Mouse (Mus musculus): ENCODE results near the gene Ccdc28b. TPM values are rescaled to one million over a fixed set of nuclear protein-coding genes. Genes with fewer than 3 reads are reported as not detected.
A peak's percentile ranks its signal among the peaks of the same experiment; 100 is the strongest.

Gene Ccdc28b
- total and polyA plus RNA-seq, 3 experiments: 10.8 to 16.8 (median 11.3) TPM

GRCm38 (mm10) chr4:129584370-129584769, 39.4 kb downstream of the Ccdc28b start:
- no peak for DNase-seq
- 77% methylated on average over 1 of the region's 1 CpGs for WGBS
- Histone ChIP-seq H3K27ac (peak overlapping the region; percentile 58), H3K79me2 (replicated peaks; ENCODE audit: control insufficient read depth, insufficient read depth, low read length) (no peaks in the 10 kb centered on the region), H3K36me3 (ENCODE audit: control insufficient read depth, insufficient read depth, low read length) (no peaks in the 10 kb centered on the region), H3K9ac (ENCODE audit: low read depth, low read length) (no peak overlapping the region; the same call in 1 of the 2 replicates), H3K27me3 (ENCODE audit: control insufficient read depth, insufficient read depth, low read length) (no peaks in the 10 kb centered on the region), H3K4me1 (ENCODE audit: control insufficient read depth, insufficient read depth, low read length) (0 out of 2 replicates have a peak, but pooled peaks cover 2% of the 10 kb centered on the region), H3K4me3 (peak overlapping the region; percentile 64; the same call in 1 of the 2 replicates)
- TF ChIP-seq EP300 (IDR thresholded peaks at IDR 0.05; ENCODE audit: insufficient read depth, low read depth, low read length): no peak
- intact Hi-C loops (cut with DNase I): loop anchor here (2.0 kb wide), 1 partner anchor 24 kb away; no protein-coding TSS in a partner anchor

GRCm38 (mm10) chr4:129582251-129582650, 41.5 kb downstream of the Ccdc28b start:
- intact Hi-C loops (cut with DNase I): no loop called here
- TF ChIP-seq POLR2A (IDR thresholded peaks at IDR 0.05; ENCODE audit: insufficient read depth, low read depth, low read length) (no peak), EP300 (IDR thresholded peaks at IDR 0.05; ENCODE audit: insufficient read depth, low read depth, low read length) (no peak), CTCF (IDR thresholded peaks at IDR 0.05) (no peak; the same call in 1 of the 2 replicates)
- DNase-seq: no peak
- WGBS: 85% methylated on average over 1 of the region's 1 CpGs
- H3K4me3 ChIP-seq: no peak overlapping the region
- peaks cover 7% of the 10 kb centered on the region for H3K4me1 ChIP-seq (ENCODE audit: control insufficient read depth, insufficient read depth, low read length)
- H3K36me3 ChIP-seq (ENCODE audit: control insufficient read depth, insufficient read depth, low read length): no peaks in the 10 kb centered on the region
- no peak overlapping the region for H3K27ac ChIP-seq
- H3K27me3 ChIP-seq (ENCODE audit: control insufficient read depth, insufficient read depth, low read length): no peaks in the 10 kb centered on the region
- no peaks in the 10 kb centered on the region for H3K79me2 ChIP-seq (replicated peaks; ENCODE audit: control insufficient read depth, insufficient read depth, low read length)
- H3K9ac ChIP-seq (ENCODE audit: low read depth, low read length): no peak overlapping the region

DNA sequence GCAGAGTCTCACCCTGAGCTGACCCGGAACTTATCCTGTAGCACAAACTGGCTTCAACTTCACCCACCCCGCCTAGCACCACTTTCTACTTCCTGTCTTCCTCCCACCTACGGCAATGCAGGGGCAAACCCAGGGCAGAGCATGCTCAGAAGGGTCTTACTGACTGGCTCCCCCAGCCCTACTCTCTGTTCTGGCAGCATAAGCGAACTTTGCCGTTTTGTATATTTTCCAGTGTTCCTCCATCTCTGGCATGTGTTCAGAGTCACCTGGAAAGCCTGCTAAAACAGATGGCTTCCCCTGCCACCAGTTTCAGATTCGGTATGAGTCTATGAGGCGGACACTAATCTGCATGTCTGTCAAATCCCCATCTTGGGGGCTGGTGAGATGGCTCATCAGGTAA, 43.4 kb downstream of the Ccdc28b start:
- Histone ChIP-seq H3K79me2 (replicated peaks; ENCODE audit: control insufficient read depth, insufficient read depth, low read length) (no peaks in the 10 kb centered on the region), H3K36me3 (ENCODE audit: control insufficient read depth, insufficient read depth, low read length) (no peaks in the 10 kb centered on the region), H3K27ac (no peak overlapping the region; the same call in 1 of the 2 replicates), H3K4me1 (ENCODE audit: control insufficient read depth, insufficient read depth, low read length) (peaks cover 7% of the 10 kb centered on the region), H3K4me3 (no peak overlapping the region), H3K9ac (ENCODE audit: low read depth, low read length) (no peak overlapping the region), H3K27me3 (ENCODE audit: control insufficient read depth, insufficient read depth, low read length) (no peaks in the 10 kb centered on the region)
- TF ChIP-seq POLR2A (IDR thresholded peaks at IDR 0.05; ENCODE audit: insufficient read depth, low read depth, low read length) (no peak), CTCF (IDR thresholded peaks at IDR 0.05) (no peak), EP300 (IDR thresholded peaks at IDR 0.05; ENCODE audit: insufficient read depth, low read depth, low read length) (no peak)
- WGBS: 43% methylated on average over 7 of the region's 7 CpGs
- DNase-seq: no peak
- intact Hi-C loops (cut with DNase I): no loop called here

DNA sequence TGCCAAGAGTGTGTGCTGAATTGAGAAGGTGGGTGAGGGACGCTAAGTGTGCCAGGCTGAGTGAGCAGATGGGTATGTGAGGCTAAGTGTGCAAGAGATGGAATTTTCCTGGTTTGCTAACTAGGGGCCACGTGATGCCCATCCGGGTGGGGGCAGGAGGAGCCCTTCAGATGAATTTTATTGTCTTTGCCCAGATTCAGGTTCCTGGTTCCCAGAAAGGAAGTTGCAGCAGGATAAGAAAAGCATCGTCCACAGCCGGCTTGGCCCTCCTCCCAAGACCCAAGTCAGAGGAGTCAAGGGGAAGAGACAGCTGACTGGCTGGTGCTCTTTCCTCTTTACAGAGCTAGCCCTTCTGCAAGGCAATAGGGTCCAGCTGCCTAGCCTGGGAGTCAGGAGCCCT, 45.3 kb downstream of the Ccdc28b start, which contains the start of gene Fam167b:
Gene Fam167b, minus strand, starts transcription at position 84 of the 400 bp plus-strand sequence.
- DNase-seq: peak; percentile 44 to 65
- Histone ChIP-seq H3K27me3 (ENCODE audit: control insufficient read depth, insufficient read depth, low read length) (no peaks in the 10 kb centered on the region), H3K36me3 (ENCODE audit: control insufficient read depth, insufficient read depth, low read length) (no peaks in the 10 kb centered on the region), H3K4me3 (no peak within 1 kb of the TSS), H3K4me1 (ENCODE audit: control insufficient read depth, insufficient read depth, low read length) (peaks cover 7% of the 10 kb centered on the region), H3K9ac (ENCODE audit: low read depth, low read length) (peak within 1 kb of the TSS; percentile 40), H3K27ac (peak within 1 kb of the TSS; percentile 53), H3K79me2 (replicated peaks; ENCODE audit: control insufficient read depth, insufficient read depth, low read length) (no peaks in the 10 kb centered on the region)
- intact Hi-C loops (cut with DNase I): no loop called here
- TF ChIP-seq CTCF (IDR thresholded peaks at IDR 0.05) (no peak), EP300 (IDR thresholded peaks at IDR 0.05; ENCODE audit: insufficient read depth, low read depth, low read length) (0 out of 2 replicates have a peak, but pooled peaks have one; percentile 14)
- 42% methylated on average over 5 of the region's 5 CpGs for WGBS

GRCm38 (mm10) chr4:129577688-129578087, 46.1 kb downstream of the Ccdc28b start:
- peaks cover 7% of the 10 kb centered on the region for H3K4me1 ChIP-seq (ENCODE audit: control insufficient read depth, insufficient read depth, low read length)
- H3K27ac ChIP-seq: no peak overlapping the region
- no peaks in the 10 kb centered on the region for H3K36me3 ChIP-seq (ENCODE audit: control insufficient read depth, insufficient read depth, low read length)
- H3K4me3 ChIP-seq: no peak overlapping the region
- 66% methylated on average over 7 of the region's 7 CpGs for WGBS
- no peaks in the 10 kb centered on the region for H3K27me3 ChIP-seq (ENCODE audit: control insufficient read depth, insufficient read depth, low read length)
- TF ChIP-seq CTCF (IDR thresholded peaks at IDR 0.05) (no peak), EP300 (IDR thresholded peaks at IDR 0.05; ENCODE audit: insufficient read depth, low read depth, low read length) (no peak), POLR2A (IDR thresholded peaks at IDR 0.05; ENCODE audit: insufficient read depth, low read depth, low read length) (no peak)
- intact Hi-C loops (cut with DNase I): no loop called here
- no peak for DNase-seq
- no peak overlapping the region for H3K9ac ChIP-seq (ENCODE audit: low read depth, low read length)
- no peaks in the 10 kb centered on the region for H3K79me2 ChIP-seq (replicated peaks; ENCODE audit: control insufficient read depth, insufficient read depth, low read length)

DNA sequence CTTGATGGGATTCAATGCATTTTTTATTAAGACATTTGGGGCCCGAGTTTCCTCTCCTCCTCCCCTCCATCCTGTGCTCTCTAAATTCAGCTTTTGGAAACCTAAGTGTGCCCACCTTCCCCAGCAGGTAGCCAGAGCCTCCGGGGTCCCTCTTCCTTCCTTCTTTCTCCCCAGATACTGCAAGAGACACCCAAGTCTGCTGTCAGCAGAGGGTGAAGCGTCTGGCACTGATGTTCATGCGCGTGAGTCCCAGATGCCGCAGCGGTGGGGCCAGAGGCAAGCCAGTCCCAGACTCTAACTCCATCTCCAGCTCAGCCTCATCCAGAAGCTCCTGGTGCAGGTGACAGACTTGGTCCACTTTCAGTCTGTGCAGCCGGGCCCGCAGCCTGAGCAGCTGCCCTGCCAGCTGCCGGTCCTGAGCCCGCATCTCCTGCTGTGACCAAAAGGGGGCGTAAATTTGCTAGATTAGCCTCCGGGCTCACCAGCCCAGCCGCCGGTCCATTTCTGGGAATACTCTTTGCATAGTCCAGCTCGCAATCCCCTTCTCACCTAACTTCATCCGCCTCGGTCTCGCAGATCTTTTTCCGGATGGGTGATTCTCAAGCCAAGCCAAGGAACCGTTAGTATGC, 46.8 kb downstream of the Ccdc28b start:
- no peak for TF ChIP-seq POLR2A (IDR thresholded peaks at IDR 0.05; ENCODE audit: insufficient read depth, low read depth, low read length)
- 0 out of 2 replicates have a peak, but pooled peaks have one; percentile 31 for TF ChIP-seq EP300 (IDR thresholded peaks at IDR 0.05; ENCODE audit: insufficient read depth, low read depth, low read length)
- peak; percentile 77 for TF ChIP-seq CTCF (IDR thresholded peaks at IDR 0.05)
- Histone ChIP-seq H3K27me3 (ENCODE audit: control insufficient read depth, insufficient read depth, low read length) (no peaks in the 10 kb centered on the region), H3K9ac (ENCODE audit: low read depth, low read length) (peak overlapping the region; percentile 40), H3K27ac (no peak overlapping the region), H3K79me2 (replicated peaks; ENCODE audit: control insufficient read depth, insufficient read depth, low read length) (no peaks in the 10 kb centered on the region), H3K36me3 (ENCODE audit: control insufficient read depth, insufficient read depth, low read length) (no peaks in the 10 kb centered on the region), H3K4me3 (no peak overlapping the region), H3K4me1 (ENCODE audit: control insufficient read depth, insufficient read depth, low read length) (peaks cover 7% of the 10 kb centered on the region)
- intact Hi-C loops (cut with DNase I): no loop called here
- DNase-seq: peak; percentile 69 to 72
- 25% methylated on average over 21 of the region's 21 CpGs for WGBS

All from heart, adult 2 months (tissue).